Comparison of ENCODE assay signal across 32 mouse cellular contexts in genomic region chr7:99007506-99008354, GRCm38 (mm10).
A peak's percentile ranks its signal among the peaks of the same experiment; 100 is the strongest.
DNase-seq lines count a peak whose midpoint lies in the region; ATAC-seq and TF ChIP-seq lines count a peak whose summit lies in the region.
"Had no signal": no experiment of that assay in that cellular context is flagged by ENCODE, and none has a peak within 500 bp of the region (broad histone marks: within the 10 kb centered on the region; RNA-seq: fewer than 3 reads in every experiment).

No protein-coding gene starts in this region.

- peaks cover 7% of the 10 kb centered on the region; the same call in 1 of the 2 replicates for H3K4me1 ChIP-seq in liver, adult 2 months (ENCODE audit: control insufficient read depth, insufficient read depth, low read length)
- peaks cover 8% of the 10 kb centered on the region; the same call in 1 of the 2 replicates for H3K4me1 ChIP-seq in stomach, embryonic 16.5 days (ENCODE audit: control insufficient read depth, insufficient read depth, low read length)
- no peaks in the 10 kb centered on the region for H3K4me1 ChIP-seq in midbrain, embryonic 13.5 days (replicated peaks)
- H3K4me1 ChIP-seq: embryonic facial prominence, embryonic 12.5 days; hindbrain, embryonic 13.5 days; limb, embryonic 12.5 days; midbrain, embryonic 12.5 days had no signal

- H3K36me3 ChIP-seq in liver, adult 2 months (ENCODE audit: control insufficient read depth, insufficient read depth, low read length), result peaks cover 7% of the 10 kb centered on the region; the same call in 1 of the 2 replicates
- H3K36me3 ChIP-seq in stomach, embryonic 16.5 days (ENCODE audit: control insufficient read depth, insufficient read depth, low read length), result no peaks in the 10 kb centered on the region
- 0 out of 2 replicates have a peak, but pooled peaks cover 5% of the 10 kb centered on the region for H3K36me3 ChIP-seq in midbrain, embryonic 13.5 days
- H3K36me3 ChIP-seq: embryonic facial prominence, embryonic 12.5 days; hindbrain, embryonic 13.5 days; limb, embryonic 12.5 days; midbrain, embryonic 12.5 days; stomach, embryonic 15.5 days had no signal

- no peaks in the 10 kb centered on the region for H3K27me3 ChIP-seq in liver, adult 2 months (ENCODE audit: control insufficient read depth, insufficient read depth, low read length)
- no peaks in the 10 kb centered on the region for H3K27me3 ChIP-seq in stomach, embryonic 16.5 days (ENCODE audit: control insufficient read depth, insufficient read depth, low read length)
- no peaks in the 10 kb centered on the region for H3K27me3 ChIP-seq in midbrain, embryonic 13.5 days
- H3K27me3 ChIP-seq: CH12.LX; embryonic facial prominence, embryonic 12.5 days; hindbrain, embryonic 13.5 days; limb, embryonic 12.5 days; liver, embryonic 12.5 days; megakaryocyte, embryonic 14.5 days; midbrain, embryonic 12.5 days; stomach, embryonic 15.5 days had no signal

- TF ChIP-seq CTCF in liver, adult 2 months (IDR thresholded peaks at IDR 0.05; ENCODE audit: low read depth, low read length), result no peak

- H3K4me2 ChIP-seq in stomach, embryonic 16.5 days (ENCODE audit: low read depth, low read length), result no peak overlapping the region
- no peak overlapping the region for H3K4me2 ChIP-seq in midbrain, embryonic 13.5 days (replicated peaks)
- H3K4me2 ChIP-seq: embryonic facial prominence, embryonic 12.5 days; heart, embryonic 11.5 days; hindbrain, embryonic 13.5 days; limb, embryonic 12.5 days; liver, embryonic 12.5 days; midbrain, embryonic 12.5 days; stomach, embryonic 15.5 days had no signal

- intact Hi-C loops in left cerebral cortex, postnatal 4 days (cut with DNase I), result no loop called here

- DNase-seq in cerebellum, postnatal 10 days, result peak; percentile 30 to 33
- no peak for DNase-seq in cerebellum, adult 11-12 months
- DNase-seq in liver, adult 2 months (ENCODE audit: extremely low read depth, low read depth, low spot score), result peak; percentile 77
- DNase-seq in liver, result no peak
- peak; percentile 56 for DNase-seq in lung, postnatal 10 days
- DNase-seq in left cerebral cortex, postnatal 4 days, result no peak
- DNase-seq: adrenal gland, adult 2 months; adrenal gland, postnatal 36 days; cerebellum, adult 8-10 months; cerebellum, postnatal 36 days; embryo, embryonic 11 days; gastrocnemius, postnatal 25 days; heart, adult 18-20 months; heart, postnatal 4 days; kidney, postnatal 10 days; liver, postnatal 0 days; thymus, adult 2 months; thymus, postnatal 36 days had no signal

- H3K79me2 ChIP-seq in liver, adult 2 months (ENCODE audit: control insufficient read depth, insufficient read depth, low read length), result peaks cover 2% of the 10 kb centered on the region; the same call in 1 of the 2 replicates

- WGBS in liver, adult 2 months, result 51% methylated on average over 16 of the region's 16 CpGs
- WGBS in stomach, embryonic 16.5 days, result 50% methylated on average over 16 of the region's 16 CpGs
- WGBS in midbrain, embryonic 13.5 days, result 90% methylated on average over 16 of the region's 16 CpGs

- no peak overlapping the region for H3K4me3 ChIP-seq in liver, adult 2 months (ENCODE audit: insufficient read depth, low read depth, low read length)
- no peak overlapping the region for H3K4me3 ChIP-seq in stomach, embryonic 16.5 days (replicated peaks; ENCODE audit: low read length)
- no peak overlapping the region for H3K4me3 ChIP-seq in midbrain, embryonic 13.5 days (replicated peaks)
- H3K4me3 ChIP-seq: embryonic facial prominence, embryonic 12.5 days; hindbrain, embryonic 13.5 days; limb, embryonic 12.5 days; liver, embryonic 12.5 days; megakaryocyte, embryonic 14.5 days; midbrain, embryonic 12.5 days; stomach, embryonic 15.5 days had no signal

- H3K9me3 ChIP-seq in stomach, embryonic 16.5 days (replicated peaks; ENCODE audit: control insufficient read depth, low read length), result no peaks in the 10 kb centered on the region
- no peaks in the 10 kb centered on the region for H3K9me3 ChIP-seq in midbrain, embryonic 13.5 days
- H3K9me3 ChIP-seq: embryonic facial prominence, embryonic 12.5 days; hindbrain, embryonic 13.5 days; limb, embryonic 12.5 days; liver, embryonic 12.5 days; megakaryocyte, embryonic 14.5 days; midbrain, embryonic 12.5 days; stomach, embryonic 15.5 days had no signal

- no peak overlapping the region for H3K27ac ChIP-seq in liver, adult 2 months (replicated peaks; ENCODE audit: insufficient read depth, low read depth, low read length)
- peak overlapping the region; percentile 27; the same call in 1 of the 2 replicates for H3K27ac ChIP-seq in stomach, embryonic 16.5 days (ENCODE audit: low read length)
- no peak overlapping the region for H3K27ac ChIP-seq in midbrain, embryonic 13.5 days
- H3K27ac ChIP-seq: embryonic facial prominence, embryonic 12.5 days; hindbrain, embryonic 13.5 days; limb, embryonic 12.5 days; liver, embryonic 12.5 days; midbrain, embryonic 12.5 days; stomach, embryonic 15.5 days had no signal

- TF ChIP-seq POLR2A in liver, adult 2 months (IDR thresholded peaks at IDR 0.05; ENCODE audit: extremely low read depth, insufficient read depth, low read length), result no peak

- H3K9ac ChIP-seq in liver, adult 2 months (ENCODE audit: low read depth, low read length), result no peak overlapping the region
- no peak overlapping the region for H3K9ac ChIP-seq in stomach, embryonic 16.5 days (ENCODE audit: low read length)
- no peak overlapping the region for H3K9ac ChIP-seq in midbrain, embryonic 13.5 days (replicated peaks)
- H3K9ac ChIP-seq: embryonic facial prominence, embryonic 12.5 days; hindbrain, embryonic 13.5 days; limb, embryonic 12.5 days; liver, embryonic 12.5 days; liver, postnatal 0 days; midbrain, embryonic 12.5 days; stomach, embryonic 15.5 days had no signal

- no peak for ATAC-seq in stomach, embryonic 16.5 days (ENCODE audit: insufficient read depth, low FRiP score)
- ATAC-seq in midbrain, embryonic 13.5 days, result no peak
- ATAC-seq: activated CD4-positive, CD25-positive, alpha-beta regulatory T cell, adult 4 months; forebrain, embryonic 14.5 days; intestine, postnatal 0 days; liver, embryonic 12.5 days; liver, postnatal 0 days had no signal

Comparison
In these comparisons a context has a peak if more than half of its experiments do, and no peak if none do; other contexts are left out.
1. DNase-seq: peak in cerebellum, postnatal 10 days (2 of 2), liver, adult 2 months (single experiment) and lung, postnatal 10 days (single experiment); none in cerebellum, adult 11-12 months (single experiment), liver (single experiment) and left cerebral cortex, postnatal 4 days (single experiment).